Mouse (Mus musculus) layer of hippocampus, postnatal 25 days (tissue): ENCODE measurements at regions not wholly inside any gene's neighbourhood (a gene's known extent, or its start where the extent isn't known, plus 50 kb on each side); places are given as distances from the start of the nearest gene placed in this dataset.
A peak's percentile ranks its signal among the peaks of the same experiment; 100 is the strongest.
"Not testable (repeated sequence)": the region's sequence is repeated elsewhere in the genome, so short reads cannot be mapped to it uniquely, and the experiment has no call there.

Source experiments
- DNase-seq, 2 experiments: peaks; one replicate each; pipeline ENCODE4 v3.0.0; 2022; ENCODE audit warnings: mixed read lengths in 2 of 2, low spot score in 1 of 2; ENCODE audit errors: extremely low spot score in 1 of 2

- DNase-seq: no peak
Observed at GRCm38 (mm10) chr10:23733679-23734078, 53.4 kb downstream of the Rps12 start.

GRCm38 (mm10) chr10:23725960-23726714 is 60.9 kb downstream of the Rps12 start:
- not testable (repeated sequence) for DNase-seq

GRCm38 (mm10) chr10:23718124-23718523 is 69.0 kb downstream of the Rps12 start:
- DNase-seq: no peak

GRCm38 (mm10) chr10:23715511-23715910 is 71.6 kb downstream of the Rps12 start:
- no peak for DNase-seq

GRCm38 (mm10) chr10:23715101-23715500 is 72.0 kb downstream of the Rps12 start:
- DNase-seq: no peak

- no peak for DNase-seq
Observed at GRCm38 (mm10) chr10:23712691-23713378, 74.2 kb downstream of the Rps12 start.

GRCm38 (mm10) chr10:23711416-23712171 is 75.5 kb downstream of the Rps12 start:
- DNase-seq: no peak

GRCm38 (mm10) chr10:23710999-23711398 is 76.1 kb downstream of the Rps12 start:
- no peak for DNase-seq

- DNase-seq: no peak
Observed at GRCm38 (mm10) chr10:23708261-23708660, 78.8 kb downstream of the Rps12 start.

GRCm38 (mm10) chr10:23707141-23707540 is 79.9 kb downstream of the Rps12 start:
- no peak for DNase-seq

- no peak for DNase-seq
Observed at GRCm38 (mm10) chr10:23704048-23704447, 83.0 kb downstream of the Rps12 start.

- no peak for DNase-seq
Observed at GRCm38 (mm10) chr10:23691291-23691690, 95.8 kb downstream of the Rps12 start.

GRCm38 (mm10) chr10:23686969-23687368 is 100.1 kb downstream of the Rps12 start:
- no peak for DNase-seq

- DNase-seq: no peak
Observed at GRCm38 (mm10) chr10:23683078-23683477, 104.0 kb downstream of the Rps12 start.

GRCm38 (mm10) chr10:23675911-23676310 is 111.2 kb downstream of the Rps12 start:
- DNase-seq: no peak

GRCm38 (mm10) chr10:23674633-23675515 is 112.2 kb downstream of the Rps12 start:
- peak in 1 of 2 experiments; percentile 29 for DNase-seq

- no peak for DNase-seq
Observed at GRCm38 (mm10) chr10:23672296-23672695, 114.8 kb downstream of the Rps12 start.

- DNase-seq: peak in 1 of 2 experiments; percentile 49
Observed at GRCm38 (mm10) chr10:23671494-23671893, 115.6 kb downstream of the Rps12 start.

- DNase-seq: not testable (repeated sequence)
Observed at GRCm38 (mm10) chr10:23665916-23666315, 121.2 kb downstream of the Rps12 start.

- no peak for DNase-seq
Observed at GRCm38 (mm10) chr10:23626201-23626600, 160.9 kb downstream of the Rps12 start.
